Mouse (Mus musculus) testis, adult 2 months (tissue): ENCODE measurements around the gene 4933406M09Rik.

Experiments
- CTCF ChIP-seq: fragments of 200-500 bp; IDR thresholded peaks from 2 replicates; pipeline ENCODE4 v1.5.1; 2012; ENCODE audit warnings: low read depth, mild to moderate bottlenecking, inconsistent platforms, low read length, moderate library complexity; ENCODE audit not compliant: control insufficient read depth, insufficient read depth, insufficient replicate concordance
- POLR2A ChIP-seq: fragments of 200-500 bp; IDR thresholded peaks from 2 replicates; pipeline ENCODE4 v1.6.1; 2012; ENCODE audit warnings: low read depth, mild to moderate bottlenecking, inconsistent platforms, low read length, moderate library complexity; ENCODE audit not compliant: control insufficient read depth

DNA sequence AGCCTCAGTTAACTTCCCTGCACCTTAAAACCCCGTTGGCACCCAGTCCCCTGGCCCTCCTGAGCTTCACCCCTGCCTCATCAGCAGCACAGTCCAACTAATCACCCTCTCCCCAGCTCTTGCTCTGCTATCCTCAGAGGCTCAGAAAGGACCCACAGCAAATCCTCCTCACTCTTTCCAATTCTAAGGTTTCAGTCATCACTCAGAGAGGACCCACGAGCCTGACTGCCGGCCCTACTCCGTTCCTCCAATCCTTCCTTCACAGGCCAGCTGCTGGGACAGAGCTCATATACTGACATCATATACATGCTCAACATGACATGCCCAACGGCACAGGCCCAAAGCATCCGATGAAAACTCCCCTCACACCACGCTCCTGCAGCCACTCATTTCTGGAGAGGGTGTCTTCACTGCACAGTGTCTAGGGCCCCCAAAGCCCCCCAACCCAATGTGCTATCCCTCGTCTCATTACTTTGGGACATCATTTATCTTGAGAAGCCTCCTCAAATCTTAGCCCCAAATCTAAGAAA lies 42.9 kb upstream of the 4933406M09Rik start:
- TF ChIP-seq CTCF (no peak), POLR2A (no peak)
